Comparison of ENCODE assay signal across 18 mouse cellular contexts in genomic region chr3:101460618-101461017, GRCm38 (mm10).
A peak's percentile ranks its signal among the peaks of the same experiment; 100 is the strongest.
DNase-seq lines count a peak whose midpoint lies in the region; ATAC-seq and TF ChIP-seq lines count a peak whose summit lies in the region.
"Had no signal": no experiment of that assay in that cellular context is flagged by ENCODE, and none has a peak within 500 bp of the region (broad histone marks: within the 10 kb centered on the region; RNA-seq: fewer than 3 reads in every experiment).

No protein-coding gene starts in this region.

- H3K27ac ChIP-seq in stomach, embryonic 15.5 days: 0 out of 2 replicates have a peak overlapping the region, but pooled peaks have one; percentile 11
- H3K27ac ChIP-seq in stomach, postnatal 0 days (replicated peaks): no peak overlapping the region
- peak overlapping the region; percentile 82; the same call in 1 of the 2 replicates for H3K27ac ChIP-seq in hindbrain, embryonic 13.5 days
- H3K27ac ChIP-seq in midbrain, embryonic 14.5 days (replicated peaks; ENCODE audit: low read depth, low read length): peak overlapping the region; percentile 75
- no peak overlapping the region for H3K27ac ChIP-seq in liver, embryonic 12.5 days
- no peak overlapping the region for H3K27ac ChIP-seq in intestine, embryonic 16.5 days (ENCODE audit: low read length)
- H3K27ac ChIP-seq: heart, embryonic 10.5 days; macrophage had no signal

- no peak for ATAC-seq in stomach, embryonic 15.5 days (ENCODE audit: insufficient read depth, low FRiP score, low read depth)
- no peak for ATAC-seq in stomach, postnatal 0 days (ENCODE audit: low FRiP score, low TSS enrichment)
- no peak for ATAC-seq in hindbrain, embryonic 13.5 days (ENCODE audit: low FRiP score)
- ATAC-seq in midbrain, embryonic 14.5 days (ENCODE audit: low FRiP score, low TSS enrichment): no peak
- no peak for ATAC-seq in liver, embryonic 12.5 days
- no peak for ATAC-seq in erythroblast, adult 5-6 weeks (replicated peaks; ENCODE audit: low FRiP score, poor library complexity, severe bottlenecking)
- no peak for ATAC-seq in intestine, embryonic 16.5 days
- ATAC-seq: forebrain, embryonic 15.5 days had no signal

- H3K9ac ChIP-seq in stomach, embryonic 15.5 days: no peak overlapping the region
- H3K9ac ChIP-seq in stomach, postnatal 0 days (ENCODE audit: low read length): no peak overlapping the region
- H3K9ac ChIP-seq in hindbrain, embryonic 13.5 days: 0 out of 2 replicates have a peak overlapping the region, but pooled peaks have one; percentile 63
- 0 out of 2 replicates have a peak overlapping the region, but pooled peaks have one; percentile 1 for H3K9ac ChIP-seq in midbrain, embryonic 14.5 days (replicated peaks; ENCODE audit: low read length)
- H3K9ac ChIP-seq in liver, embryonic 12.5 days: no peak overlapping the region
- H3K9ac ChIP-seq in intestine, embryonic 16.5 days (ENCODE audit: low read depth, low read length): no peak overlapping the region
- H3K9ac ChIP-seq: forebrain, embryonic 15.5 days; lung, embryonic 14.5 days had no signal

- 80% methylated on average over 7 of the region's 7 CpGs for WGBS in stomach, embryonic 15.5 days
- 84% methylated on average over 7 of the region's 7 CpGs for WGBS in stomach, postnatal 0 days
- WGBS in hindbrain, embryonic 13.5 days: 74% methylated on average over 7 of the region's 7 CpGs
- WGBS in midbrain, embryonic 14.5 days: 72% methylated on average over 7 of the region's 7 CpGs
- WGBS in liver, embryonic 12.5 days (ENCODE audit: insufficient replicate concordance): 73% methylated on average over 7 of the region's 7 CpGs
- WGBS in intestine, embryonic 16.5 days: 86% methylated on average over 7 of the region's 7 CpGs

- no peak for TF ChIP-seq CTCF in stomach, postnatal 0 days (IDR thresholded peaks at IDR 0.05; ENCODE audit: low read depth)

- no peaks in the 10 kb centered on the region for H3K27me3 ChIP-seq in stomach, embryonic 15.5 days (replicated peaks)
- no peaks in the 10 kb centered on the region for H3K27me3 ChIP-seq in stomach, postnatal 0 days (ENCODE audit: control insufficient read depth, insufficient read depth, low read length)
- no peaks in the 10 kb centered on the region for H3K27me3 ChIP-seq in hindbrain, embryonic 13.5 days
- no peaks in the 10 kb centered on the region for H3K27me3 ChIP-seq in midbrain, embryonic 14.5 days (ENCODE audit: control insufficient read depth, insufficient read depth, low read length)
- no peaks in the 10 kb centered on the region for H3K27me3 ChIP-seq in liver, embryonic 12.5 days (replicated peaks)
- H3K27me3 ChIP-seq in intestine, embryonic 16.5 days (replicated peaks; ENCODE audit: control insufficient read depth, insufficient read depth, low read length): no peaks in the 10 kb centered on the region
- H3K27me3 ChIP-seq: forebrain, embryonic 15.5 days had no signal

- no peak overlapping the region for H3K4me2 ChIP-seq in stomach, embryonic 15.5 days
- no peak overlapping the region for H3K4me2 ChIP-seq in stomach, postnatal 0 days (replicated peaks; ENCODE audit: low read depth)
- H3K4me2 ChIP-seq in hindbrain, embryonic 13.5 days: no peak overlapping the region
- no peak overlapping the region for H3K4me2 ChIP-seq in midbrain, embryonic 14.5 days (ENCODE audit: low read length)
- H3K4me2 ChIP-seq in liver, embryonic 12.5 days: no peak overlapping the region
- no peak overlapping the region for H3K4me2 ChIP-seq in intestine, embryonic 16.5 days (ENCODE audit: low read depth, low read length)
- H3K4me2 ChIP-seq: forebrain, embryonic 15.5 days; liver, embryonic 11.5 days; lung, embryonic 14.5 days had no signal

- DNase-seq in stomach, postnatal 0 days (ENCODE audit: low spot score): no peak
- no peak for DNase-seq in midbrain, embryonic 14.5 days
- DNase-seq: adrenal gland, adult 2 months; cerebellum, adult 11 months; gastrocnemius, postnatal 36 days; heart, postnatal 10 days; lung, embryonic 14.5 days; retina, postnatal 1 day; right cerebral cortex, postnatal 4 days had no signal

- no peak overlapping the region for H3K4me3 ChIP-seq in stomach, embryonic 15.5 days (replicated peaks)
- no peak overlapping the region for H3K4me3 ChIP-seq in stomach, postnatal 0 days (ENCODE audit: low read depth, low read length)
- no peak overlapping the region for H3K4me3 ChIP-seq in hindbrain, embryonic 13.5 days
- H3K4me3 ChIP-seq in midbrain, embryonic 14.5 days (replicated peaks; ENCODE audit: low read depth, low read length): no peak overlapping the region
- H3K4me3 ChIP-seq in liver, embryonic 12.5 days: no peak overlapping the region
- H3K4me3 ChIP-seq in intestine, embryonic 16.5 days (ENCODE audit: low read length): no peak overlapping the region
- H3K4me3 ChIP-seq: forebrain, embryonic 15.5 days; heart, embryonic 10.5 days had no signal

- no peak for TF ChIP-seq EP300 in stomach, postnatal 0 days (optimal IDR thresholded peaks at IDR 0.05)

- H3K9me3 ChIP-seq in stomach, embryonic 15.5 days: no peaks in the 10 kb centered on the region
- no peaks in the 10 kb centered on the region for H3K9me3 ChIP-seq in stomach, postnatal 0 days (ENCODE audit: control insufficient read depth, low read length)
- peaks cover 5% of the 10 kb centered on the region for H3K9me3 ChIP-seq in hindbrain, embryonic 13.5 days
- H3K9me3 ChIP-seq in midbrain, embryonic 14.5 days (ENCODE audit: control insufficient read depth, low read length): no peaks in the 10 kb centered on the region
- no peaks in the 10 kb centered on the region for H3K9me3 ChIP-seq in liver, embryonic 12.5 days (replicated peaks)
- H3K9me3 ChIP-seq in intestine, embryonic 16.5 days (ENCODE audit: control insufficient read depth, low read length): 0 out of 2 replicates have a peak, but pooled peaks cover 8% of the 10 kb centered on the region
- H3K9me3 ChIP-seq: forebrain, embryonic 15.5 days had no signal

- peaks cover 27% of the 10 kb centered on the region for H3K36me3 ChIP-seq in stomach, embryonic 15.5 days
- H3K36me3 ChIP-seq in stomach, postnatal 0 days (ENCODE audit: control insufficient read depth, insufficient read depth, low read length): peaks cover 10% of the 10 kb centered on the region
- H3K36me3 ChIP-seq in hindbrain, embryonic 13.5 days: peaks cover 46% of the 10 kb centered on the region
- H3K36me3 ChIP-seq in midbrain, embryonic 14.5 days (ENCODE audit: control insufficient read depth, insufficient read depth, low read length): peaks cover 47% of the 10 kb centered on the region
- H3K36me3 ChIP-seq in liver, embryonic 12.5 days: peaks cover 45% of the 10 kb centered on the region
- H3K36me3 ChIP-seq in intestine, embryonic 16.5 days (ENCODE audit: control insufficient read depth, insufficient read depth, low read length): peaks cover 14% of the 10 kb centered on the region

- peaks cover 6% of the 10 kb centered on the region; the same call in 1 of the 2 replicates for H3K4me1 ChIP-seq in stomach, embryonic 15.5 days
- H3K4me1 ChIP-seq in stomach, postnatal 0 days (replicated peaks; ENCODE audit: control insufficient read depth, insufficient read depth): no peaks in the 10 kb centered on the region
- peaks cover 22% of the 10 kb centered on the region for H3K4me1 ChIP-seq in hindbrain, embryonic 13.5 days (replicated peaks)
- peaks cover 16% of the 10 kb centered on the region for H3K4me1 ChIP-seq in midbrain, embryonic 14.5 days (ENCODE audit: control insufficient read depth, insufficient read depth, low read length)
- H3K4me1 ChIP-seq in liver, embryonic 12.5 days: peaks cover 24% of the 10 kb centered on the region
- H3K4me1 ChIP-seq in intestine, embryonic 16.5 days (ENCODE audit: control insufficient read depth, insufficient read depth, low read length): no peaks in the 10 kb centered on the region
- H3K4me1 ChIP-seq: heart, embryonic 10.5 days had no signal

Comparison
In these comparisons a context has a peak if more than half of its experiments do, and no peak if none do; other contexts are left out.
1. H3K27ac ChIP-seq: peak in stomach, embryonic 15.5 days (single experiment), hindbrain, embryonic 13.5 days (single experiment) and midbrain, embryonic 14.5 days (single experiment); none in stomach, postnatal 0 days (single experiment), liver, embryonic 12.5 days (single experiment) and intestine, embryonic 16.5 days (single experiment).
2. H3K9ac ChIP-seq: peak in hindbrain, embryonic 13.5 days (single experiment) and midbrain, embryonic 14.5 days (single experiment); none in stomach, embryonic 15.5 days (single experiment), stomach, postnatal 0 days (single experiment), liver, embryonic 12.5 days (single experiment) and intestine, embryonic 16.5 days (single experiment).